Mouse (Mus musculus): ENCODE results near the gene Plekho1.

Plekho1 gene

DNA sequence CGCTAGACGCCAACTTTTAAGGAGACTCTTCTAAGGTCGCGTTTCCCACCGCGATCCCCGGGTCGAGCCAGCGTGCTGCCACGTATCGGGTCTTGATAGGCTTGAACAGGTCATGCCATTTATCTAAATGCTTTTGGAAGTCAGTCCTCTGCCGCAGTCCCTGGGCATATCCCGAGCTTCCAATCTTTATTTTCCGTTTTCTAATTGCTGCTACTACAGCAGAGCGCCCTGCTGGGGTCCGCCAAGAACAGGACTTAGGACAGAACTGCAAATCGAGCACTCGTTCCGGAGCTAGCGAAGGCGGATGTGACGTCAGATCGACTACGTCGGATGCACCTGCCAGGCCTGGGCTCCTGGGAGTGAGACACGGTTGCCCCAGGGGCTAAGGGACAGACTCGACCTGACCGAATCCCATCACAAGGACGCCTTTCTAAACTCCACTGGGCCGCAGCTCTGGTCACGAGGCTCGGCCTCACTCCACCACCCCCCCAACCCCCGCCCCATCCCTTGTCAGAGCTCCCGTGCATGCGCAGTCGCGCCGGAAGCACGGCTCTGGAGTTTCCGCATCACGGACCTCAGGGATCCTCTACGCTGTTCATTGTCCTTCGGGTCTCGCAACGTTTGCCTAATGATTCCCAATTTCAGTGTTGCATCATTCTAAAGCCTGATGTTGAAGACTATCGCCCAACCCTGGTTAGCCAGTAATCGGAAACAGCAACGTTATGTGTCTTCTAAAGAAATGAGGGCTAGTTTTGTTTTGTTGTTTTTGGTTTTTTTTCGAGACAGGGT lies 44.8 kb downstream of the Plekho1 start:
- peak; percentile 86 to 87 for DNase-seq (ENCODE audit: low spot score in 2 of 2)

DNA sequence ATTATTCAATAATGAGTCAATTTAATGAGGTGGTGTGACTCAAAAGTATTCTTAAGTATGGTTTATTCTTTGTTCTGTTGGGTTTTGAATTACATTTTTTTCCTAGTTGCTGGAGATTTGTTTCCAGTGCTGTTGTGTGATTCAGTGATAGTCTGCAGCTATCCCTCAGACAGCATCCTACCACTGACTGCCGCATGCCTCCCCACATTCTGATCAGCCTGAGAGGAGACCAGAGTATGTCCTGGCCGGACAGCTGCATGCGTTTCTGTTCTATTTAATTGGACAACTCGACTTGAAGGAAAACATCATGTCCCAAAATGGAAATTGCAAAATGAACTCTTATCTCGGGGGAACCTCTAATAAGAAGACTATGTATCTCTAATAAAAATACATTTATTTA lies 47.5 kb downstream of the Plekho1 start:
- DNase-seq (ENCODE audit: low spot score in 2 of 2): no peak

DNA sequence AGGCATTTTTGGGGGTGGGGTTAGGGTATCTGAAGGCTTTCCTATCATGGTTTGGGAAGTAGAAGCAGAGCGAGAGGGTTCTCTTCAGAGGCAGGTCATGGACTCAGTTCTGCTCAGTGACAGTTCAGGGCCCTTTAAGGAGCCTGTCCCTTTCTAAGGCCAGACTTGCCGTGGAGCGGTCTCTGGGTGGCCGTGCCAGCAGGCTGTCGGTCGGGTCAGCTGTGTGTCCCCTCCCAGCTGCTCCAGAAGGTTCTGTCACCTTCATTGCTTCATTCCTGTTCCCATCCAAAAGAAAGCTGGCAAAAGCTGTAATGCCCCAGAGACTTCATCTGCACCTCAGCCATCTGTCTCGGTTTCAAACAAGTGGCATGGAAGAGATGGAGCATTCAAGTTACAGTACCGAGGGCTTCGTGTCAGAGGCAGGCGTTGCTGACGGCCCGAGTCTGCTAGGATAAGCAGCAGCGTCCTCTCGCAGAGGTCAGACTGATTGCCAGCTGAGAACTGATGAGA lies 50.0 kb downstream of the Plekho1 start:
- peak in 1 of 2 experiments; percentile 9 for DNase-seq (ENCODE audit: low spot score in 2 of 2)

DNA sequence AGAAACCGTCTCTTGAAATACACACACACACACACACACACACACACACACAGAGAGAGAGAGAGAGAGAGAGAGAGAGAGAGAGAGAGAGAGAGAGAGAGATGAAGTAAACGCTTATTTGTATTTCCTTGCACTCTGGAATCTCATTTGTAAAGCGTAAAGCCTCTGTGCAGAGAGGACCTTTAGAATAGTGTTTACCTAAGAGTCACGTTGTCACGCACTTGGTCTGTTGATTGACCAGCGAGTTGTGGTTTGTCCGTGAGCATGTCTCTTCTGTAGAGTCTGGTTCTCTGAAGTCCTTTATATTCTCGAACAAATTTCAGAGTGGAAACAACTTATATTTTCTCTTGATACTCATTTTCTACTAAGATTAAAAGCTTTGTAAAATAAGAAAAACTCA lies 51.1 kb downstream of the Plekho1 start:
- DNase-seq (ENCODE audit: low spot score in 2 of 2): no peak

DNA sequence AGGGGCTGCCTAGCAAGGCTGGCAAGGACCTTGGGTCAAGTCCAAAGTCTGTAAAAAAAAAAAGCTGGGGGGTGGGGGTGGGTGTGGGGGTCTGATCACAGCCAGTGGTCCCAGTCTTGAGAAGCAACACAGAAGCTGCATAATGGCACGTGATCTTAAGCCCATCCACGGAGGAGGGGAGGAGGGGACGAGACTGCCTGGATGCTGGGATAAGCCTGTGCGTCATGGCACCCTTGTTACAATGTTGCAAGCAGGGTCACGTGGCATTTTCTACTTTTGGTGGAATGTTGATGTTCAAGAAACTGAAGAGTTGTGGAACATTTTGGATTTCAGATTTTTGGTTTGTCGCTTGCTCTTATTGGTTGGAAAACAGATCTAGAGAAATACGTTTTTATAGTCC lies 52.6 kb downstream of the Plekho1 start:
- no peak for DNase-seq (ENCODE audit: low spot score in 2 of 2)

DNA sequence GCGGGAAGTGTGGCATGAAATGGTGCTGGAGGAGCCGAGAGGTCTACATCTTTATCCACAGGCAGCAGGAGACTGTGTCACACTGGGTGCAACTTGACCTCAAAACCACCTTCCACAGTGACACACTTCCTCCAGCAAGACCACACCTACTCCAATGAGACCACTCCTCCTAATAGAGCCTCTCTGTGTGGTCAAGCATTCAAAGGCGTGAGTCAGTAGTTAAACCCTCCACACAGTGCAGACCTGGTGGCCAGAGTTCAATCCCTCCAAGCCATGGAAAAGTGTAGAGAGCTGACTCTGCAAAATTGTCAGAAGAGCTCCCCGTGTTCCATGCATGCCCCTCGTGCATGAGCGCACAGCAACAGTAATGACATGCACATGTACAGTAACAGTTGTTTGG lies 53.1 kb downstream of the Plekho1 start:
- no peak for DNase-seq (ENCODE audit: low spot score in 2 of 2)

DNA sequence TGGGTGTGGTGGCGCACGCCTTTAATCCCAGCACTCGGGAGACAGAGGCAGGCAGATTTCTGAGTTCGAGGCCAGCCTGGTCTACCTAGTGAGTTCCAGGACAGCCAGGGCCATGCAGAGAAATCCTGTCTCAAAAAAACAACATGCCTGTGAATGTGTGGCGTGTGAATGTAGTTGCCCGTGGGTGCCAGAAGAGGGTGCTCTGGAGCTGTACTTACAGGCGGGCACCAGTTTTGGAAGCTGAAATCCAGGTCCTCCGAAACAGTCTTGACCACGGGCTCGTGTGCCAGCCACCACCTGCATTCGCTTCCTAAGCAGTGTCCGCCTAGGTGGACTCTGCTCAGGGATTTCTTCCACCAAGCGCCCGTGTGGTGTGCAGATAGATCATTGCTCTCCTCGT lies 57.0 kb downstream of the Plekho1 start:
- no peak for DNase-seq (ENCODE audit: low spot score in 2 of 2)

Data from urinary bladder, postnatal 36 days (tissue).